Mouse (Mus musculus): ENCODE results near the gene Dctn2.

DNA sequence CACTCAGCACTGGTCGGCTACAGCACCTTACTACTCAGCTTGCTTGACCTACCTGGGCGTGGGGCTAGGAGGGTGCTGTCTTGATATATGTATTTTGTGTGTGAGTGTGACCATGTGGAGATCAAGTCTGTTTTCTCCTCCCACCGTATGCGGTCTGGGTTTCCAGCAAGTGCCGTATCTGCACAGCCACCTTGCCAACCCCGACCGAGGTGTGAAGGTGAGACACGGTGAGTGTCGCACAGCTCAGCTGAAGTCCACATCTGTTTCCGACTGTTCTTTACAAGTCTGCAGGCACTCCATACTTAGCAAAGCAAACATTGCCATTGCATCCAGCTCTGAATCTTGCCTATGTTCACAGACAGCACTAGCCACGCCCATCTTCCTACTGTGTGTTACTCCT is 37.0 kb downstream of the Dctn2 start:
- TF ChIP-seq CTCF (IDR thresholded peaks at IDR 0.05) (no peak), EP300 (IDR thresholded peaks at IDR 0.05) (no peak)

Data from lung, postnatal 0 days (tissue).